Mouse (Mus musculus) thymus, adult 2 months (tissue): ENCODE data around the gene Wdr93.

Experiments
- CTCF ChIP-seq: fragments of 200-500 bp; IDR thresholded peaks from 2 replicates; pipeline ENCODE4 v1.5.1; 2012; ENCODE audit warnings: mild to moderate bottlenecking, control low read depth, low read length, moderate library complexity, borderline replicate concordance; ENCODE audit not compliant: control insufficient read depth, poor library complexity, insufficient read depth; ENCODE audit errors: extremely low read depth
- POLR2A ChIP-seq: fragments of 200-500 bp; IDR thresholded peaks from 2 replicates; pipeline ENCODE4 v1.6.1; 2012; ENCODE audit warnings: mild to moderate bottlenecking, low read length, control low read depth, moderate library complexity; ENCODE audit not compliant: control insufficient read depth, poor library complexity, insufficient read depth; ENCODE audit errors: extremely low read depth

DNA sequence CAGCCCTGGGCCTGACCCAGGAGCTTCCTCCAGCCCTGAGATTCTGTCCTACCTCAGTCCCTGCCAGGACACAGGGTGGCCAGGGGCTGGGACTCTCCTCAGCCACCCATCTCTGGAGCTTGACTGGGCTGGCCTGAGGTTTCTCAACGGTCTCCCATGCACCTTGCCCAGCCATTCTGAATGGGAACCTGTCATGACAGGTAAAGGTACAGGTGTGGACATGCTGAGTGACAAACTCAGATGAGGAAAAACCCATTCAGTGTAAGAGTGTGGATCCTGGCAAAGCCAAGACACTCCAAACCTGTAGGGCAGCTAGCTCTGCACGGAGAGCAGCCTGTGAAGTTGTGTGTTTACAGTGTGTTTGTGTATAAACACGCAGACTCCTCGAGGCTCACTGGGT lies 57.4 kb downstream of the Wdr93 start:
- no peak for TF ChIP-seq CTCF
- no peak for TF ChIP-seq POLR2A
